Mouse (Mus musculus): ENCODE measurements around the gene H13.

Gene H13

DNA sequence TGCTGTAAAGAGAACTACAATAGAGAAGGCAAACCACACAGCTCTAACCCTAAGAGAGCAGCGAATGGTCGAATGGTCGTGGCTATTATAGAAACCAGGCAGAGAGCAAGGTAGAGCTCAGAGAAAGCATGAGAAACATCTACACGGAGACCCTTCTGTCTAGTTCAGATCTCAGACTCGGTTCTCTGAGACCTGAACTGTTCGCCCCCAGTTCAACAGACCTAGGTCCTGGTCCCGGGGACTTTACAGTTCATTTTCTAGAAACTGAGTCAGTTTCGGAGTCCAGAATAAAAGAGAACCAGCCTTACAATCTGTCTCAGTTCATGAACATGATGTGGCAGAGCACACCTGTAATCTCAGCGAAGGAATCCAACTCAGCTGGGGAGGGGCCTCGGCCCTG, 65.2 kb downstream of the H13 start:
- no peak for DNase-seq (ENCODE audit: low read depth)

DNA sequence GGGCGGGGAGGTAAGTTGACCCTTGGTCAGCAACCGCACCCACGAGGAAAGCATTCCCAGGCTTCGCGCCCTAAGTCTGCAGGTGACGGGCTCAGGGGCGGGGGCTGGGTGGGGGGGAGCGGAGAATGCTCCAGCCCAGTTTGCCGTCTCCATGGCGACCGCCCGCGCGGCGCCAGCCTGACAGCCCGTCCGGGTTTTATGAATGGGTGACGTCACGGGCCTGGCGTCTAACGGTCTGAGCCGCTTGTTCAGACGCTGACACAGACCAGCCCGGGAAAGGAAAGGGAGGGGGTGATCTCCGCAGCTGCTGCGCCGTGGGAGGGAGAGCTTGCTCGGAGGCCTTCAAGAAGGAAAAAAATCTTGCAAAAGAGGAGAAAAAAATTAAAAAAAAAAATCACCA, 65.7 kb downstream of the H13 start:
- DNase-seq (ENCODE audit: low read depth): peak; percentile 86

DNA sequence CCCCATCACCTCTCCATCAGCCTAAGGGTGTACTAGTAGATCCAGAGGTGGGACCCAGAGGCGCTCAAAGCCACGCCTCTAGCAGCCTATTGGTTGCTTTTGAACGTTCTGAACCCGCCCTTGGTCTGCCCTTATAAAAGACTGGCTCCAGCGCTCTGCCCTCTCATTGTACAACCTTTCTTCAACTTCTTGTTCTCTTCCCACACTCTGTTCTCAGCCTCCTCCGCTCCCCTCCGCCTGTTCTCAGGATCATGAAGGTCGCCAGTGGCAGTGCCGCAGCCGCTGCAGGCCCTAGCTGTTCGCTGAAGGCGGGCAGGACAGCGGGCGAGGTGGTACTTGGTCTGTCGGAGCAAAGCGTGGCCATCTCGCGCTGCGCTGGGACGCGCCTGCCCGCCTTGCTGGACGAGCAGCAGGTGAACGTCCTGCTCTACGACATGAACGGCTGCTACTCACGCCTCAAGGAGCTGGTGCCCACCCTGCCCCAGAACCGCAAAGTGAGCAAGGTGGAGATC, 66.9 kb downstream of the H13 start, which contains the start of gene Id1:
Gene Id1, plus strand, starts transcription at position 162 of the 512 bp plus-strand sequence.
- peak; percentile 83 for DNase-seq (ENCODE audit: low read depth)

DNA sequence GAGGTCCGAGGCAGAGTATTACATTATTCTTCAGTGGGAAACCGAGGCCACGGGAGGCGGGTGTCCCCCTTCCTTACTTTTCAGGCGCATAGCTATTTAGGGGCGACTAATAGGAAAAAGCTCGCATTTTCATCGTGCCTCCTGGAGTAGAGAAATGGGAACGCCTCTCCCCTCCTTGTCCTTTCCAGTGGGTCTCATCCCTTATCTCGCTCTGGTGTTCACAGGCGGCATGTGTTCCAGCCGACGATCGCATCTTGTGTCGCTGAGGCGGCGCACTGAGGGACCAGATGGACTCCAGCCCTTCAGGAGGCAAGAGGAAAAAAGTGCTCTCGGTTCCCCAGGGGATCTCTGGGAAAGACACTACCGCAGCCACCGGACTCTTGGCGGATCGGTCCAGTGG, 67.5 kb downstream of the H13 start:
- DNase-seq (ENCODE audit: low read depth): peak; percentile 32

DNA sequence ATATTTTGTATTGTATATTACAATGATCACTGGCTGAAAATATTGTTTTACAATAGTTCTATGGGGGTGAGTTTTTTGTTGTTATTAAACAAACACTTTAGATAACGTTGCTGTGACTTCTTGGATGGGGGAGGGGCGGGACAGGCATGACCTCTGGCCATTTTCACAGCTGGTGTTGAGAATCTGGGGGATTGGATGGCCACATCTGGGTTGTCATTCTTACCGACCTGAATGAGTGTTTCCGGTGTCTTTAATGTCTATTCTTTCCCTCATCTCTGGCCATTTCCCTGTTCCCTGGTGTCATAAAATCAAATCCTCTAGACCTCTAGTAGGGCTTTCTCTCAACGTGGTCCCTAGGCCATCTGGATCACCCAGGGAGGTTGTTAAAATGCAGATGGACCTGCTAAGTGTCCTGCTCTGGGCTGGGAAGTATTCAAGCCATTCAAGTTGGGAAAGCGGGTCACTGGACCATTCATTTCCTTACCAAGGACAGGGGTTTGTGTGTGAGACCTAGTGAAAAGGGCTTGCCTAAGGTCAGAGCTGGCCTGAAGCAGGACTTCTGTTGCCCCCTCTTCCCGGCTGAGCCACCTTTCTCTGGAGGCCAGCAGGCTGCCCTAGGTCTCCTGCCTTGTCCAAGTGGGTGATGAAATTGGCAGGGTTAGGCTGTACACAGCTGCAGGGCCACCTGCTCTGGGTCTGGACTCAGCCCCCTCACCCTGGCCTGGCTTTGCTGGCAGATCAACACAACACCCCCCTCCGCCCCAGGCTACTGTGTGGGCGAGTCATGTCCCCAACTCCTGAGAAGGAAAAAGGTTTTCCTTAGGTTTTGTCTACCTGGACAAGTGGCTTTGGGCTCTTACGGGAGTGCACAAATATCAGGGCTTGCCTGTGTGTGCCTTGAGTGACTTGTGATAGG, 68.3 kb downstream of the H13 start:
- DNase-seq (ENCODE audit: low read depth): no peak

DNA sequence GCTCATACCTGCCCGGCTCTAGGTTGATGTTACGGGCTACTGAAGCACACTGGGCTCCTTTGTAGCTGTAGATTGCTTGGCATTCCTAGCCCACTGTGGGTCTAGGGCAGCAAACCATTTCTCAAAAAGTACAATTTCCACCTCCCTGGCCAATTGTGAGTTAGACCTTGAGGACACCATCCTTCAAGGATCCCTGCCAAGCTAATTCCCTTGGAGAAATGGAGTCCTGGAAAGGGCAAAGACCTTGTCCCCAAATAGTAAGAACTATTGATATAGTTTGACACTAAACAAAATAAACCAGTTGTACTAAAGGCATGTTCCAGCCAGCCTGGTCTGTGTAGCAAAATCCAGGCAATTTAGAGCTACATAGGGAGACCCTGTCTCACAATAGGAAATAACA, 69.1 kb downstream of the H13 start:
- no peak for DNase-seq (ENCODE audit: low read depth)

DNA sequence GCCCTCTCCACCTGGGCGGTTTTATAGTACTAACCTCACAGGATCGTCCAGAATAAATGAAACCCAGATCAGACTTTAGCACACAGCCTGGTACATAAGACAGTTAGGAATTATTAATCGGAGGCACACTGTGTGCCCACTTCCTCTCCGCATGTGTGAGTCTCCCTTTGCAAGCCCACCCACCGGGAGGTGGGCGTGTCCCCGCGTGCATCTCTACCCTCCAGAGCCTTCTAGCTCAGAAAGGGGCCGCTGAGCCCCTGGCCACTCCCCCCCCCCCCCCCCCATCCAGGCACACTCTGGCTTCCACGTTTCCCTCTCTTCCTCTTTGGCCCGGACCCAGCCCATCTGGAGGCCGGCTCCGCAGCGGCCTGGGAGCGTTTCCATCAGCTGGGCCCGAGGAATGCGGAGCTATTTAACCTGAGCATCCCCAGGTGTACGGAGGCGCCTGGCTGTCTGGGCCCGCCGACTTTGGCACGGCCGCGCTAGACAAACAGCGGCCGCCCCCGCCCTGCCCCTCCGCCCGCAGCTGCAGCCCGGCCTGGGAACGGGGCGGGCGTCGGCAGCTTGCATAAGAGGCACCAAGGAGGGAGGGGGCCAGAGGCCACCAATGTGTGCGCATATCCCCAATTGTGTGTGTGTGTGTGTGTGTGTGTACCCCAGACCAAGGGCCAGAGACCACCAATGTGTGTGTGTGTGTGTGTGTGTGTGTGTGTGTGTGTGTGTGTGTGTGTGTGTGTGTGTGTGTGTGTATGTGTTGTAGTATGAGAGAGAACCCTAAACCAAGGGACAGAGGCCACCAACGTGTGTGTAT, 70.0 kb downstream of the H13 start:
- peak; percentile 43 for DNase-seq (ENCODE audit: low read depth)

DNA sequence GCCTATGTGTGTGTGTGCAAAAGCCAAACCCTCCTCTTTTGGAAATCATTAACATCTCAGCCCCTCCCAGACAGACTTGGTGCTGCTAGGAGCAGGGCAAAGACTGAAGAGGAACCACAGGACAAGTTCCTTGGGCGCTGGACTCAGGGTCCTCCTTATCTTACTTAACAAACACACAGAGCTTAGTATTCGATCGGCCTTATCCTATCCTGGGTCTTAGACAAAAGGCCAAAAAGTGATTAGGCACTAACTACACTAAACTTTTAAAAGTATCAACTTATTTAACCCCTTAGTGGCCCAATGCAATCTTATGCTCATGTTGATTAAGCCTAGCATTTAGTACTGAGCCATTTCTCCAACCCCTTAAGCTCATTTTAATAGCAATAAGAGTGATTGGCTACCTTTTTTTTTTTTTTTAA, 70.6 kb downstream of the H13 start:
- no peak for DNase-seq (ENCODE audit: low read depth)

DNA sequence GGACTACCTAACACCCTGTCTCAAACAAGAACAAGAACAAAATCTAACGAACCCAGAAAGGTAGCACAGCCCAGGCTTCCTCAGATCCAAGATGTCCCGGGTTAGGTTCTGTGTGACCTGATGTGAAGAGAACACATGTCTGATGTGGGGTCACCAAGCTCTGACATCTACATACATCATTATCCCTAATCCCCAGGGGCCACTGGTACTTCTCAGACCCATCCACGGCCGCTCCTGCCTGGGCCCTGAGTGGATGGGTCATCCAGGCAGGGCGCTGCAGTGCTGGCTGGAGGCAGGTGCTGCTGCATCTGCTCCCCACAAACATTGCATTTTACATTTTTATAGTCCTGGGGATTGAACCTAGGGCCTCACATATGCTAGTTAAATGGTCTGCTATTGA, 71.2 kb downstream of the H13 start:
- DNase-seq (ENCODE audit: low read depth): no peak

DNA sequence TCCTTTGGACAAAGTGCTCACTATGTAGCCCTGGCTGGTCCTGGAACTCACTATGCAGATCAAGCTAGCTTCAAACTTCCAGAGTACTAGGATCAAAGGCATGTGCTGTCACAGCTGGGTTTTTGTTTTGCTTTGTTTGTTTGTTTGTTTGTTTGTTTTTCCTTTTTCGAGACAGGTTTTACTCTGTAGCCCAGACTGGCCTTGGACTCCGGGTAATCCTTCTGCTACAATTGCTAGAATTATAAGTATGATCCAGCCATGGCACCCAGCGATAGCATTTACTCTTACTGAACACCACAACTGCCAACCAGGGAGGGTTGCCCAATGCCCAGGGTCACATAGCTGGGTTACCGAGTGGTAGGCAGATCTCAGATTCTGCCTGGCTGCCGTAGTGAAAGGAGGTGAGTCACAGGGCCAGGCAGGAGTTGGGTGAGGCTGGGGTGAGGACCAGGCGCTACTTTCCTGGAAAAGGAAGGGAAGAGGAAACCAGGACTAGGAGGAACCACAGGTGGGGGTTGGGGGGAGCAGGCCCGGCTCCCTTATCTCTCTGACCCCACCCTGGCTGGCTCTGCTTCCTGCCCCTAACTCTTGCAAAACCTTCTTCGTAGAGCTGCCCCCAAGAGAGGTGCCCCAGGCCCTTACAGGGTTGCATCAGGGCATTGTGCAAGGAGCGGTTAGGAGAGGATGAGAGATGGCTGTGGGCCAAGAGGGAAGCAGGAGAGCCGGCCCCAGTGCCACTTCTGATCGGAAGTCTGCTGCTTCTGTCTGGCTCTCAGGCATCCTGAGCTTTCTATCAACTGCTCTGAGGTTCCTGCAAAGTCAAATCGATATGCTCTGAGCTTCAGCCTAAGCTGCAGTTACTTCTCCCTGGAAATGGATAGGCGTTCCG, 72.1 kb downstream of the H13 start:
- DNase-seq (ENCODE audit: low read depth): no peak

DNA sequence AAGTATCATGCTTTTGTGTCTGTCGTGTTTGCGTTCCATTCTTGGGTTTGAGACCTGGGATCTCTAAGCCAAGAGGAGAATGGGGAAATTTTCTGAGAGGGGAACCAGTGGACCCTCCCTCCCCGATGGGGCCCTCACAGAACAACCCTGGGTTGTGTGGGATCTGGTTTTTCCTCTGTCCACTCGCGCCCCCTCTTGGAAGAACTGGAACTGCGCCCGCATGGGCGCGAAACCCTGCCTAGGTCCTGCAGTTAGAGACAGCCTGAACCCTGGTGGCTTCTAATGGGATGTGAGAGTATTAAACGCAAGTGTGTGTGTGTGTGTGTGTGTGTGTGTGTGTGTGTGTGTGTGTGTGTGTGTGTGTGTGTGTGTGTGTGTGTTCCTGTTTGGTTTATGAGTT, 73.2 kb downstream of the H13 start:
- DNase-seq (ENCODE audit: low read depth): peak; percentile 61

DNA sequence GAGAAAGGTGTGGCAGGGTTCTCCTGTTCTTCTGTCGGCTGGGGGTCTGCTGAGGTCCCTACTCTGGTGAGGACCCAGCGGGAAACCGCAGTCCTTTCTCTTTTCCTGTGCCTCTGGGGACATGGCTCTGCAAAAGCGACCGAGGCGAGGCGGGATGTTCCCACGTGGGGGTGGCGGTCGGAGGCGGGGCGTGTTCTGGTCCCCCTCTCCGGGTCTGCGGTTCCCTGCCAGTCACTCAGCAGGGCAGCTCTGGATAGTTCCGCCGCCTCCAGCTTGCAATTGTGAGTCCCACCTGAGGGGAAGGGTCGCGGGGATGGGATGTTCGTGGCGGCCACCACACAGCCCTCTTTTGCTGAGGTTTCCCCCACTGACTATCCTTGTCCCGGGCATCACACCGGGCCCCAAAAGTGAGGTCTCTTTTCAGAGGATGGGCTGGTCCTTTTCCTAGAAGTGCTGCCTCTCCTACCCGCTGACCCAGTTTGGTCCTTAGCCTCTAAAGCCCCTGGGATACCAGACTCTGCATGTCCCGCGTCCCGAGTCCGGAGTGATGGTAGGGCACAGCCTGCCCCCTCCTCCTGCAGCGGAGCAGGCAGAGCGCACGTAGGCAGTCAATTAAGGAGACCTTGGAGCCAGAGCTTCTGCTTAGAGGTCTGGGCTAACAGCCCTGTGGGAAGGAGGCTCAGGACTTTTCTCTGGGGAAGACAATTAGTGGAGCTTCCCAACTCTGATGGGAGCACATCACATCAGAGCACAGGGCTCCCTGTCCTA, 84.9 kb downstream of the H13 start, which contains the start of gene Cox4i2:
Gene Cox4i2, plus strand, starts transcription at position 230 of the 768 bp plus-strand sequence.
- DNase-seq (ENCODE audit: low read depth): no peak

DNA sequence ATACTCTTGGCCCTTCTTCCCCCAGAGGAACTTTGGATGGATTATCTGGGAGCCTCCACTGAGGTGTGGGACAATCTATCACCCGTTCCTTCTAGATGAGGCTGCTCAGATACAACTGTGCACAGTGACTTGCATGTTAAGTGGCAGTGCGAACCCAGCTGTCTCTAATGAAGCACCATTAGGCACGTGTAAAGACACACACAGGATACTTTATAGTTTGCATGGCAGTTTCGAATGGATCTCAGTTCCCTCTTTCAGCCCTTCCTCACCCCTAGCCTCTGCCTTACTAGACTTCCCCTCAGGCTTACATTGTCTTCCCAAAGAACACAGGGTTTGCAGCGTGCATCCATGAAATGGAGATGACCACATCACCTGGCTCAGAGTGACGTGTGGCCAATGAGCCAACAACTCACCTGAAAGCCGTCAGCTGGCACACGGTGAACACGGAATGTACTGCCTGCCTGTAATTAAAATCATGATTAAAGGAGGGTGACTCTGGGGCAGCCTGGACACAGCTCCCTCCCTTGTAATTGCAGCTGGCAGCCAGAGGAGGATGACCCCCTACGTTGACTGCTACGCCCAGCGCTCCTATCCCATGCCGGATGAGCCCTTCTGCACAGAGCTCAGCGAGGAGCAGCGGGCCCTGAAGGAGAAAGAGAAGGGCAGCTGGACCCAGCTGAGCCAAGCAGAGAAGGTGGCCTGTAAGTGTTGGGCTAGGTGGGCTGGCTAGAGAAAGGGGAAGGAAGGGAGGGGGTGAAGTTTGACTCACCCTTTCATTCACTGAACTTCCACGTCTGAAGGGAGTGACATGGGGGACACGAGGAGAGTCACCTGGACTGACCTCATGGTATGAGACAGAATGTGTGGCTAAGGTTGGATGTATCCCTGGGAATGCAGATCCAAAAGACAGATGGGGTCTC, 87.5 kb downstream of the H13 start:
- no peak for DNase-seq (ENCODE audit: low read depth)

DNA sequence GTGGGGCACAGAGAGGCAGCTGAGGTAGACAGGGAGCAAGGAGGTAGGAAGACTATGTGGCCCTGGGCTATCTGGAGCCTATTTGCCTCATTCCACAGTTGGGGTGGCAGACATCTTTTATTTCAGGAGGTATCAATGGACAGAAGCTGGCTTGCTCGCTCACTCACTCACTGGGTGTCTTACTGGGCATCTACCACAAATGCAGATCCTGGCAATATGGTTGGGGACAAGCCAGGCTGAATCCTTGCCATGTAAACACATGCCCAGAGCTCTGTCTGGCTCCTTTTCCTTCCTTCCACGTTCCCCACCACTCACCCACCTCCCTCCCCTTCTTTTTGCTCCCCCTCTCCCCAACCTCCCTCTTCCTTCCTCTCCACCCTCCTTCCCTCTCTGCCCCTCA, 88.2 kb downstream of the H13 start:
- DNase-seq (ENCODE audit: low read depth): no peak

Data from induced T-regulatory cell, adult 2 months (primary cell).